In genomic region chr4:53935306-53935705, GRCm38 (mm10) we compare ENCODE assay signal across 23 mouse cellular contexts.
DNase-seq lines count a peak whose midpoint lies in the region; ATAC-seq and TF ChIP-seq lines count a peak whose summit lies in the region.
"Had no signal": no experiment of that assay in that cellular context is flagged by ENCODE, and none has a peak within 500 bp of the region (broad histone marks: within the 10 kb centered on the region; RNA-seq: fewer than 3 reads in every experiment).

No protein-coding gene starts in this region.

- H3K36me3 ChIP-seq in heart, embryonic 13.5 days = no peaks in the 10 kb centered on the region
- H3K36me3 ChIP-seq in lung, embryonic 15.5 days = no peaks in the 10 kb centered on the region
- no peaks in the 10 kb centered on the region for H3K36me3 ChIP-seq in heart, postnatal 0 days (replicated peaks; ENCODE audit: control insufficient read depth, insufficient read depth, low read length)
- H3K36me3 ChIP-seq in hindbrain, postnatal 0 days (ENCODE audit: insufficient read depth, low read length) = no peaks in the 10 kb centered on the region
- H3K36me3 ChIP-seq: forebrain, embryonic 10.5 days; neural tube, embryonic 13.5 days had no signal

- no peaks in the 10 kb centered on the region for H3K9me3 ChIP-seq in heart, embryonic 13.5 days
- H3K9me3 ChIP-seq in lung, embryonic 15.5 days = no peaks in the 10 kb centered on the region
- H3K9me3 ChIP-seq in heart, postnatal 0 days (replicated peaks; ENCODE audit: control insufficient read depth, low read length) = no peaks in the 10 kb centered on the region
- no peaks in the 10 kb centered on the region for H3K9me3 ChIP-seq in hindbrain, postnatal 0 days (ENCODE audit: low read length)
- H3K9me3 ChIP-seq: forebrain, embryonic 10.5 days; neural tube, embryonic 13.5 days had no signal

- H3K4me2 ChIP-seq in heart, embryonic 13.5 days = no peak overlapping the region
- no peak overlapping the region for H3K4me2 ChIP-seq in lung, embryonic 15.5 days
- H3K4me2 ChIP-seq in heart, postnatal 0 days (ENCODE audit: low read depth, low read length) = no peak overlapping the region
- H3K4me2 ChIP-seq in hindbrain, postnatal 0 days (ENCODE audit: low read depth, low read length) = no peak overlapping the region
- H3K4me2 ChIP-seq: neural tube, embryonic 13.5 days had no signal

- TF ChIP-seq CTCF in heart, postnatal 0 days (IDR thresholded peaks at IDR 0.05; ENCODE audit: low read depth) = no peak
- TF ChIP-seq CTCF in hindbrain, postnatal 0 days (IDR thresholded peaks at IDR 0.05; ENCODE audit: low read depth) = no peak

- no peak overlapping the region for H3K4me3 ChIP-seq in heart, embryonic 13.5 days
- H3K4me3 ChIP-seq in lung, embryonic 15.5 days = no peak overlapping the region
- H3K4me3 ChIP-seq in heart, postnatal 0 days (ENCODE audit: low read depth, low read length) = no peak overlapping the region
- no peak overlapping the region for H3K4me3 ChIP-seq in hindbrain, postnatal 0 days (ENCODE audit: low read length)
- H3K4me3 ChIP-seq: forebrain, embryonic 10.5 days; gastrocnemius, adult 2 months; neural tube, embryonic 13.5 days had no signal

- intact Hi-C loops in gastrocnemius, postnatal 36 days (cut with DNase I) = no loop called here

- peak overlapping the region; percentile 50; the same call in 1 of the 2 replicates for H3K27ac ChIP-seq in heart, embryonic 13.5 days (replicated peaks)
- 0 out of 2 replicates have a peak overlapping the region, but pooled peaks have one; percentile 29 for H3K27ac ChIP-seq in lung, embryonic 15.5 days
- H3K27ac ChIP-seq in heart, postnatal 0 days (ENCODE audit: low read depth) = no peak overlapping the region
- H3K27ac ChIP-seq in hindbrain, postnatal 0 days = no peak overlapping the region
- H3K27ac ChIP-seq: gastrocnemius, adult 2 months; neural tube, embryonic 13.5 days had no signal

- H3K9ac ChIP-seq in heart, embryonic 13.5 days = no peak overlapping the region
- H3K9ac ChIP-seq in lung, embryonic 15.5 days = no peak overlapping the region
- H3K9ac ChIP-seq in heart, postnatal 0 days (replicated peaks; ENCODE audit: low read depth, low read length) = no peak overlapping the region
- H3K9ac ChIP-seq in hindbrain, postnatal 0 days (replicated peaks; ENCODE audit: low read length) = no peak overlapping the region
- H3K9ac ChIP-seq: forebrain, postnatal 0 days; neural tube, embryonic 13.5 days had no signal

- peaks cover 10% of the 10 kb centered on the region for H3K4me1 ChIP-seq in heart, embryonic 13.5 days
- H3K4me1 ChIP-seq in lung, embryonic 15.5 days = peaks cover 4% of the 10 kb centered on the region
- 0 out of 2 replicates have a peak, but pooled peaks cover 3% of the 10 kb centered on the region for H3K4me1 ChIP-seq in heart, postnatal 0 days (ENCODE audit: control insufficient read depth, insufficient read depth)
- H3K4me1 ChIP-seq in hindbrain, postnatal 0 days (ENCODE audit: insufficient read depth, low read length) = no peaks in the 10 kb centered on the region

- no peak for TF ChIP-seq EP300 in heart, postnatal 0 days (IDR thresholded peaks at IDR 0.05; ENCODE audit: low read depth)

- no peak for DNase-seq in heart, adult 18-20 months
- DNase-seq in lung, postnatal 10 days = no peak
- DNase-seq in heart, postnatal 0 days (ENCODE audit: low spot score) = peak; percentile 27
- no peak for DNase-seq in gastrocnemius, postnatal 36 days
- no peak for DNase-seq in hindbrain, postnatal 0 days (ENCODE audit: low spot score)
- DNase-seq: adrenal gland, postnatal 14 days; cerebellum, adult 11 months; cerebellum, postnatal 25 days; forebrain, postnatal 0 days; gastrocnemius, adult 2 months; kidney, postnatal 14 days; liver; lung, adult 2 months; midbrain, embryonic 14.5 days; spleen, adult 18-20 months; thymus, postnatal 25 days had no signal

- peaks cover 9% of the 10 kb centered on the region for H3K27me3 ChIP-seq in heart, embryonic 13.5 days (replicated peaks)
- H3K27me3 ChIP-seq in lung, embryonic 15.5 days = no peaks in the 10 kb centered on the region
- 0 out of 2 replicates have a peak, but pooled peaks cover 5% of the 10 kb centered on the region for H3K27me3 ChIP-seq in heart, postnatal 0 days (ENCODE audit: control insufficient read depth, insufficient read depth, low read length)
- no peaks in the 10 kb centered on the region for H3K27me3 ChIP-seq in hindbrain, postnatal 0 days (ENCODE audit: insufficient read depth, low read length)
- H3K27me3 ChIP-seq: neural tube, embryonic 13.5 days had no signal

- no peak for ATAC-seq in heart, embryonic 13.5 days (ENCODE audit: extremely low read depth, insufficient number of reproducible peaks, low FRiP score, low TSS enrichment)
- no peak for ATAC-seq in lung, embryonic 15.5 days (ENCODE audit: borderline replicate concordance, extremely low read depth, low FRiP score, low TSS enrichment)
- ATAC-seq in heart, postnatal 0 days (ENCODE audit: insufficient read depth, low read depth) = no peak
- ATAC-seq in hindbrain, postnatal 0 days = no peak
- ATAC-seq: activated CD4-positive, CD25-positive, alpha-beta regulatory T cell, adult 4 months; forebrain, postnatal 0 days; hindbrain, embryonic 16.5 days; intestine, postnatal 0 days had no signal

- 34% methylated on average over 5 of the region's 5 CpGs for WGBS in heart, embryonic 13.5 days
- WGBS in lung, embryonic 15.5 days = 42% methylated on average over 5 of the region's 5 CpGs
- WGBS in heart, postnatal 0 days = 33% methylated on average over 5 of the region's 5 CpGs
- 74% methylated on average over 5 of the region's 5 CpGs for WGBS in hindbrain, postnatal 0 days

Comparison
In these comparisons a context has a peak if more than half of its experiments do, and no peak if none do; other contexts are left out.
1. H3K27ac ChIP-seq: peak in heart, embryonic 13.5 days (single experiment) and lung, embryonic 15.5 days (single experiment); none in heart, postnatal 0 days (single experiment) and hindbrain, postnatal 0 days (single experiment).